Mouse (Mus musculus) olfactory bulb, adult 2 months (tissue): ENCODE results near the gene Grap2. TPM values are rescaled to one million over a fixed set of nuclear protein-coding genes. Genes with fewer than 3 reads are reported as not detected.

Source experiments
- H3K27ac ChIP-seq: fragments of 200-500 bp; 2 replicates; pipeline ENCODE4 v1.5.1; 2012; ENCODE audit warnings: low read depth, low read length; ENCODE audit not compliant: insufficient read depth
- H3K4me1 ChIP-seq: fragments of 200-500 bp; 2 replicates; pipeline ENCODE4 v1.6.1; 2012; ENCODE audit warnings: low read length; ENCODE audit not compliant: control insufficient read depth, insufficient read depth
- H3K4me3 ChIP-seq: fragments of 200-500 bp; 2 replicates; pipeline ENCODE4 v1.5.1; 2012; ENCODE audit warnings: mild to moderate bottlenecking, low read depth, low read length, moderate library complexity; ENCODE audit not compliant: insufficient read depth
- CTCF ChIP-seq: fragments of 200-500 bp; IDR thresholded peaks from 2 replicates; pipeline ENCODE4 v1.5.1; 2012; ENCODE audit warnings: low read depth, mild to moderate bottlenecking, low read length, moderate library complexity; ENCODE audit not compliant: insufficient read depth
- POLR2A ChIP-seq: fragments of 200-500 bp; IDR thresholded peaks from 2 replicates; pipeline ENCODE4 v1.6.1; 2012; ENCODE audit warnings: mild to moderate bottlenecking, low read depth, low read length, moderate library complexity; ENCODE audit not compliant: insufficient read depth
- WGBS: fragments of 180-500 bp; shearing (Covaris S2); methylation state at CpG from one replicate; pipeline ENCODE4 v1.1.7; 2018; 5-methylcytosine and 5-hydroxymethylcytosine counted together
- polyA plus RNA-seq: library from polyadenylated mRNA; stranded (reverse); fragments of >200 nt; gene quantifications from 2 replicates; pipeline ENCODE4 v1.2.4, GENCODE M21; 2012; ENCODE audit warnings: low replicate concordance; ENCODE audit not compliant: missing spikeins, insufficient read depth, insufficient read length

Gene Grap2
- polyA plus RNA-seq, 1 experiment, result not detected

DNA sequence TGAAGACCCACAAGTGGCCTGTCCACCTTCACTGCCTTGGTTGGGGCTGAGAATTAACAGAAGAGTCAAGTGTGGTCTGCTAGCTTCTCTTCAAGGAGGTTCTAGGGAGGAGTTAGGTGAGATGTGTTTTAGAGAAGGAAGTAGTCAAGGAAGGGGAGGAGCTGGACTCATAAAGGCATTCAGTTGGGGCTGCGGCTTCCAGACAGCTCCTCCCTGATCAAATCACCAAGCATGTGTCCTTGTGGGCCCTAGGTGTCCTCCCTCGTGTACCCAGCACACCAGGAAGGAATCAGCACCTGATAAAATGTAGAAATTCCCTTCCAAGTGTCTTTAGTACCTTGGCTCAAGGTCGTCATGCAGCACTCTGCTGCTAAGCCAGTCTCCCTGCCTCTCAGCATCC, 28.3 kb upstream of the Grap2 start:
- H3K27ac ChIP-seq, result no peak overlapping the region
- peaks cover 5% of the 10 kb centered on the region for H3K4me1 ChIP-seq
- 74% methylated on average over 3 of the region's 3 CpGs for WGBS
- no peak overlapping the region for H3K4me3 ChIP-seq
- TF ChIP-seq CTCF (no peak), POLR2A (no peak)

DNA sequence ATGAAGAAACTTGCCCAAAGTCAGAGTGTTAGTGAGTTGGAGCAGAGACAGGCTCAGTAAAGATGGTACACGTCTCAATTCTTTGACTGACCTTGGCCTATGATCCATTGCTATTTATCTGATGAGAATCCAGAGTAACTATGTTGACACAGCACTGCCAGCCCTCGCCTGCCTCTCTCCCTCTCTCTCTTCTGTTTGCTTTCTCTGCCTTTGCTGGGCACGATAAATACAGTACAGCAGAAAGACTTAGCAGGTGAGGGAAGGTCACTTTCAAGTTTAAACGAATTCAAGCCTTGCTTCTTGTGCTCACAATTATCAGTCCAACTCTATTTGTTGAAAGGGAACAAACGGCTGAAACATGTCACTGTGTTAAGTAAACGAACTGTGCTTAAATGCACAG, 27.0 kb upstream of the Grap2 start:
- Histone ChIP-seq H3K4me1 (peaks cover 5% of the 10 kb centered on the region), H3K27ac (no peak overlapping the region), H3K4me3 (no peak overlapping the region)
- no peak for TF ChIP-seq POLR2A
- TF ChIP-seq CTCF, result no peak
- WGBS, result 70% methylated on average over 6 of the region's 6 CpGs

DNA sequence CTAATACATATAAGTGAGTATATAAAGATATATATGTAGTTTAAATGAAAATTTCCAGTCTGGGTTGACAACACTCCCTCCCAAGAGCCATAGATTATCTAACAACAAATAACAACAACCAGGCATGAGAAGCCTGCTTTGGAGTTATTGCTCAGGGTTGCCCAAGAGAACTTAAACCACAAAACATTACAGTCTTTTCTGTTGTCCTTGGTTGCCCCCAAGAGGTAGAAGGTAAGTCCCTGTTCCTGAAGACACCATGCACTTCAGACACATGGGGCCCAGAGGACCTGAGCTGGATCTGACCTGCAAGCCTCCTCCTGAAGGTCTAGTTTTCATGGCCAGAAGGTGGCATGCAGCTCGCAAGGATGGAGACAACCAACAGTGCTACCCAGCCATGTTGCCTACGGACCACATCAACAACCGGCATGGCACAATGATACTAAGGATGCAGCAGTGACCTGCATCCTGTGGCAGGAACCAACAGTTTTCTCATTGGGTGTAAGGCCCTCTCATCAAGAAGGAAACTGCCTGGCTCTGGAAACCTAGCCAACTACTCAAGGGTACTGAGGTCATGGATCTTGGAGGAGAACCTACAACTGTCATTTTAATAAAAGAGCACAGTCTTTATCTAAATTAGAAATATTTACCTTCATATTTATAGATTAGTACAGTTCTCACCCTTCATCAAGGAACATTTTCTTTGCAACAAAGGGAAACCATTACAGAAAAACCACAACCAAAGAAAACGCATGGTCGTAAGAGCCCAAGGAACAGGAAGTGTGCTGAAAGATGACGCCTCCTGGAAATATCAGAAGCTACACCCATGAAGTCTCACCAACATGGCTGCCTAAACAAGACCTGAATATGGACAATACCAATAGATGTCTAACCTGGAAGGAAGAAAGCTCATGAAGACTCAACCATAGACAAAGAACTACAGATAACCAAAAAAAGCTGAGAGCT, 17.3 kb upstream of the Grap2 start:
- WGBS, result 95% methylated on average over 6 of the region's 6 CpGs
- H3K4me1 ChIP-seq, result peaks cover 3% of the 10 kb centered on the region; the same call in 1 of the 2 replicates
- TF ChIP-seq POLR2A (no peak), CTCF (no peak)
- no peak overlapping the region for H3K27ac ChIP-seq
- no peak overlapping the region for H3K4me3 ChIP-seq

DNA sequence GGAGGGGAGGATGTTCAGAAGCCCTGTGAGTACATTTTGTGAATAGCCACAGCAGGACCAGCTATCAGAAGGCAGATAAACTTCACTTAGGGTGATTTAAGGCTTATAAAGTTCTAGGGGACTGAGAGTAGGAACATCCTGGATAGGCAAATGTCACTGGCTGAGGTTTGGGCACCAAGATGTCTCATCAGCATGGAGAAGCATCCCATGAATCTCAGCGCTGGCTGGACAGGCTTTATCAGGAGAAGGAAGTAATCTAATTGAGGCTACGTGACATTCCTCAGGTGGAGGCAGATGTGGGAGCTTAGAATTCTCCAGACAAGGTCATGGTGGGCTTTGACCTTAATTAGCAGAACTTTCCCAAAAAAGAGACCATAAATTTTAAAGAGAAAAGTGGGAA, 16.4 kb upstream of the Grap2 start:
- H3K4me1 ChIP-seq, result peaks cover 3% of the 10 kb centered on the region; the same call in 1 of the 2 replicates
- no peak overlapping the region for H3K4me3 ChIP-seq
- H3K27ac ChIP-seq, result no peak overlapping the region
- TF ChIP-seq CTCF (no peak), POLR2A (no peak)
- 88% methylated on average over 2 of the region's 2 CpGs for WGBS

DNA sequence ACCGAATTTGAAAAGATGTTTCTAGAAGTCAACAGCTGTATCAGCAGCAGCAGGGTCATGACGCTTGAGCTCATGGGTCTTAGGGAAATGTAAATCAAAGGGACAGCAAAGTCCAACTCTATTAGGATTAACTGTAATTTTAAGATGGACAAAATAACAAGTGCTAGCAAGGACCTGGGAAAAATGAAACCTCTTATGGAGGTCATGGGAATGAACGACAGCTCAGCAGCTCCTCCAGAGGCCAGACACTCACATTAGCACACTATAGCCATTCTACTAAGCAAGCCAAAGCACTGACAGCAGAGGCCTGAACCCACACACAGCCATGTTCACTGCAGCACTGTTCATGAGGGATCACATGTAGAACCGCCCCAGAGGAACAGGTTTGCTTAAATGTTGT, 14.6 kb upstream of the Grap2 start:
- Histone ChIP-seq H3K27ac (no peak overlapping the region), H3K4me3 (no peak overlapping the region), H3K4me1 (peaks cover 3% of the 10 kb centered on the region; the same call in 1 of the 2 replicates)
- WGBS, result 84% methylated on average over 4 of the region's 4 CpGs
- TF ChIP-seq POLR2A (no peak), CTCF (no peak)

DNA sequence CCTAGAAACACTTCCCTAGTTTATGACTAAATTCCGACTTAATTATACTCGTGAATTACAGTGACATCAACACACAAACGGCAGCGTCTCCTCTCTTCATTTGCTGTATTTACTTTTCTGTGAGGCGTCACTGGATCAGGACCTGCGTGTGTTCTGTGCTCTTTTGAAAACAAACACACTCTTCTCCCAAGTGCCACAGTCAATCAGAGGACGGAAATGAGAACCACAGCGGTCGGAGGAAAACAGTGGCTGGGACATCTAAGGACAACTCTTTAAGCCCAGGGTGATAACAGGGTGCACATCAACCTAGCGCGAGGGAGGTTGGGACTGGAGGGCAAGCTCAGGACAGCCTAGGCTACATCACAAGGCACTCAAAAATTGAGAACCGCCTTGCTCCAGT, 12.9 kb upstream of the Grap2 start:
- H3K27ac ChIP-seq, result no peak overlapping the region
- no peak overlapping the region for H3K4me3 ChIP-seq
- TF ChIP-seq POLR2A, result no peak
- no peak for TF ChIP-seq CTCF
- WGBS, result 54% methylated on average over 12 of the region's 12 CpGs
- H3K4me1 ChIP-seq, result peaks cover 3% of the 10 kb centered on the region; the same call in 1 of the 2 replicates

DNA sequence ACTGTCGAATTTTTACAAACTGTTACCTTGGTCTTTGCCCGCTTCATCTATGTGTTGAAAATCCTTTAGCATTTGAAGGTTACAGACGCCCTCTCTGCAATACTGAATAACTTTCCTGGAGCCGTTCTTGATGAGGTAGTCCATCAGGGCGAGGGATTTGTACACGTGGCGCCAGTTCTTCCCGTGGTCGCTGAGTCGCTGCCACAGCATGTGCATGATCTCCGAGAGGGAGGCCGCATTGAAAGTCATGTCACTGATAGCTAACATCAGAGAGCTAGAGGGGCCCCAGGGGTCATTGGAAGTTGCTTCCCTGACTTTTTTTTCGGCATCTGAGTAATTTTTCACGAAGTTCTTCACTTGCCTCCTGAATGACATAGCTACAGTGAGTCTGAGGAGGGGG, 12.4 kb upstream of the Grap2 start:
- Histone ChIP-seq H3K4me1 (peaks cover 3% of the 10 kb centered on the region; the same call in 1 of the 2 replicates), H3K4me3 (no peak overlapping the region), H3K27ac (no peak overlapping the region)
- TF ChIP-seq CTCF (no peak), POLR2A (no peak)
- WGBS, result 82% methylated on average over 14 of the region's 14 CpGs

DNA sequence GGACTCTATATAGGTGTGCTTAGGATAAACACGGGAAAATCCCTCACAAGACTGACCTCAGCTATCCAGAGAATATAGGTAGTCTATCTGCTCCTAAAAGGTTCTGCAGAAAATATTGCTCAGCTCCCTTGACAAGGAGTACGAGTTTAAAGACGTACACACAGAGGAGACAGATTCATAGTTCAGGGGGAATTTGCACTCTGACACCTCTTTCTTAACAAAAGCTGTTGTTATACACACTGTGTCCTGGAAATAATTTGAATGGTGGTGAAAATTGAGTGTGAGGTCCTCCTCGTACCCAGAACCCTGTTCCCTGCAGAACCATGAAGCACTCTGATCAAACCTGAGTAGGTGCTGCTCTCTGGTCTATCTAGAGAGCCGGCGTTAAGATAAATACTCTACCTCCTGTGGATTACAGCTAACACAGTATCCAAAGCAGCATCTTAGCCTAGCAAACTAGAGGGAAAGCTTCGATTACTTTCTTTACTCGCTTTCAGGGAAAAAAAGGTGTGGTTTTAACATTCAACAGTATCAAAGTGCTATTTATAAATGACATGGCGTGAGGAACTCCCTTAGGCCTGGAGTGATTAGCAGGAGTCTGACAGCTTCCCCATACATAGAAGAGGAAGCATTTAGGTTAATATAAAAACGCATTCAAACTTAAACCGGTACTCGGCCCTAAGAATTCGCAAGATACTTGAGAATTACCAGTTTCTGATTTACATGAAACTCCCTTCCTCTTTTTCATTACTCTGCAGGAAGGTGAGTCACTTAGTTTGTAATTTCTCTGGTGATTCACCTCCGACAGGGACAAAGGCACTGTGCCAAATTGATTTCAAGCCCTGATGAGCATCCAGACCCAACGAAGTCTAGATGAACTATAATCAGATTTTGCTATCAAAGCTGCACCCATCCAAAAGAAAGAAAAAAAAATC, 11.5 kb upstream of the Grap2 start:
- Histone ChIP-seq H3K27ac (no peak overlapping the region), H3K4me1 (peaks cover 3% of the 10 kb centered on the region; the same call in 1 of the 2 replicates), H3K4me3 (no peak overlapping the region)
- TF ChIP-seq CTCF (no peak), POLR2A (no peak)
- 50% methylated on average over 15 of the region's 15 CpGs for WGBS

DNA sequence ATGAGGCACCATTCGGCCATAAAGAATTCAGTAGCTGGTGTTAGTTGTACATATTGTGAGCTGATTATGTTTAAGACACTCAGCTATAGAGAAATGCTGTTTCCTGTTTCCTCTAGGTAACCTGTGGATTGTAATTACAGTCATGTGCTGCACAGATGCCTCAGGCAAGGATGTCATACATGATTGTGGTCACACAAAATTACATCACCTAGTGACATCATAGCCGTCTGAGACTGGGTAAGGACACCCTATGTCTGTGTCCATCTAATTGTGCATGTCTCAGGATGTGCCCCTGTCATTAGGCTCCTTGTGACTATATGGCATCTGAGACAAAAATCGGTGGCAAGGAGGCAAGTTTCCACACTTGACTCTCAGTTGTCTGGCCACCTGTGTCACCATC, 9.9 kb upstream of the Grap2 start:
- WGBS, result 91% methylated on average over 3 of the region's 3 CpGs
- Histone ChIP-seq H3K4me1 (peaks cover 3% of the 10 kb centered on the region; the same call in 1 of the 2 replicates), H3K27ac (no peak overlapping the region), H3K4me3 (no peak overlapping the region)
- TF ChIP-seq CTCF, result no peak
- no peak for TF ChIP-seq POLR2A
